9 mouse cellular contexts compared by ENCODE assay signal in genomic region chr11:118603126-118603525, GRCm38 (mm10).
DNase-seq lines count a peak whose midpoint lies in the region; ATAC-seq and TF ChIP-seq lines count a peak whose summit lies in the region.
"Had no signal": no experiment of that assay in that cellular context is flagged by ENCODE, and none has a peak within 500 bp of the region (broad histone marks: within the 10 kb centered on the region; RNA-seq: fewer than 3 reads in every experiment).

No protein-coding gene starts in this region.

- peak; percentile 52; the same call in 1 of the 2 replicates for ATAC-seq in kidney, embryonic 14.5 days (ENCODE audit: low FRiP score, low TSS enrichment)
- ATAC-seq in neural tube, embryonic 13.5 days (ENCODE audit: low read depth) = no peak
- no peak for ATAC-seq in erythroblast, adult 5-6 weeks (replicated peaks; ENCODE audit: low FRiP score, poor library complexity, severe bottlenecking)

- DNase-seq in kidney, adult 9 months = peak; percentile 9
- DNase-seq in kidney, adult 2 months = no peak
- peak; percentile 23 for DNase-seq in adrenal gland, adult 2 months
- DNase-seq in MN1 (ENCODE audit: low spot score) = no peak
- DNase-seq in frontal cortex, postnatal 10 days (ENCODE audit: low spot score in 2 of 2) = no peak

- no peak overlapping the region for H3K4me2 ChIP-seq in kidney, embryonic 14.5 days (replicated peaks; ENCODE audit: low read depth, low read length)
- no peak overlapping the region for H3K4me2 ChIP-seq in neural tube, embryonic 13.5 days
- H3K4me2 ChIP-seq: limb, embryonic 12.5 days had no signal

- no peak for TF ChIP-seq POLR2A in kidney, adult 2 months (IDR thresholded peaks at IDR 0.05; ENCODE audit: low read depth, low read length)

- TF ChIP-seq CTCF in kidney, adult 2 months (conservative IDR thresholded peaks at IDR 0.05; ENCODE audit: insufficient read depth, insufficient read length, low read depth, low read length) = no peak

- no peaks in the 10 kb centered on the region for H3K9me3 ChIP-seq in kidney, embryonic 14.5 days (ENCODE audit: control insufficient read depth, low read length)
- H3K9me3 ChIP-seq in neural tube, embryonic 13.5 days = no peaks in the 10 kb centered on the region
- H3K9me3 ChIP-seq: limb, embryonic 12.5 days had no signal

- H3K27ac ChIP-seq in kidney, adult 2 months (ENCODE audit: insufficient read depth, low read depth, low read length) = no peak overlapping the region
- H3K27ac ChIP-seq in kidney, embryonic 14.5 days (ENCODE audit: low read depth, low read length) = no peak overlapping the region
- peak overlapping the region; percentile 42; the same call in 1 of the 2 replicates for H3K27ac ChIP-seq in neural tube, embryonic 13.5 days (replicated peaks)
- H3K27ac ChIP-seq: limb, embryonic 12.5 days had no signal

- no peak overlapping the region for H3K9ac ChIP-seq in kidney, embryonic 14.5 days (ENCODE audit: low read depth, low read length)
- no peak overlapping the region for H3K9ac ChIP-seq in neural tube, embryonic 13.5 days
- H3K9ac ChIP-seq: limb, embryonic 12.5 days had no signal

- no peaks in the 10 kb centered on the region for H3K27me3 ChIP-seq in kidney, adult 2 months (replicated peaks; ENCODE audit: control insufficient read depth, insufficient read depth, low read length)
- H3K27me3 ChIP-seq in kidney, embryonic 14.5 days (ENCODE audit: control insufficient read depth, insufficient read depth, low read length) = peaks cover 4% of the 10 kb centered on the region; the same call in 1 of the 2 replicates
- no peaks in the 10 kb centered on the region for H3K27me3 ChIP-seq in neural tube, embryonic 13.5 days

- H3K4me3 ChIP-seq in kidney, adult 2 months (ENCODE audit: insufficient read depth, low read depth, low read length) = no peak overlapping the region
- H3K4me3 ChIP-seq in kidney, embryonic 14.5 days (ENCODE audit: low read length) = no peak overlapping the region
- H3K4me3 ChIP-seq in neural tube, embryonic 13.5 days = no peak overlapping the region
- H3K4me3 ChIP-seq: limb, embryonic 12.5 days had no signal

- no peaks in the 10 kb centered on the region for H3K36me3 ChIP-seq in kidney, adult 2 months (ENCODE audit: control insufficient read depth, insufficient read depth, low read length)
- H3K36me3 ChIP-seq in kidney, embryonic 14.5 days (ENCODE audit: control insufficient read depth, insufficient read depth, low read length) = no peaks in the 10 kb centered on the region
- no peaks in the 10 kb centered on the region for H3K36me3 ChIP-seq in neural tube, embryonic 13.5 days
- H3K36me3 ChIP-seq: limb, embryonic 12.5 days had no signal

- 5% methylated on average over 10 of the region's 10 CpGs for WGBS in kidney, adult 2 months
- WGBS in kidney, embryonic 14.5 days = 4% methylated on average over 10 of the region's 10 CpGs
- 5% methylated on average over 10 of the region's 10 CpGs for WGBS in neural tube, embryonic 13.5 days

- no peaks in the 10 kb centered on the region for H3K4me1 ChIP-seq in kidney, adult 2 months (ENCODE audit: control insufficient read depth, insufficient read depth, low read length)
- no peaks in the 10 kb centered on the region for H3K4me1 ChIP-seq in kidney, embryonic 14.5 days (ENCODE audit: control insufficient read depth, insufficient read depth, low read length)
- H3K4me1 ChIP-seq in neural tube, embryonic 13.5 days (replicated peaks) = peaks cover 67% of the 10 kb centered on the region

Comparison
In these comparisons a context has a peak if more than half of its experiments do, and no peak if none do; other contexts are left out.
1. DNase-seq: peak in kidney, adult 9 months (single experiment) and adrenal gland, adult 2 months (single experiment); none in kidney, adult 2 months (single experiment), MN1 (single experiment) and frontal cortex, postnatal 10 days (0 of 2).